Mouse (Mus musculus): ENCODE results near the gene Myo9b. TPM values are rescaled to one million over a fixed set of nuclear protein-coding genes. Genes with fewer than 3 reads are reported as not detected.

The Myo9b gene
- polyA plus RNA-seq, 1 experiment from 2014 or later = 16.0 TPM

DNA sequence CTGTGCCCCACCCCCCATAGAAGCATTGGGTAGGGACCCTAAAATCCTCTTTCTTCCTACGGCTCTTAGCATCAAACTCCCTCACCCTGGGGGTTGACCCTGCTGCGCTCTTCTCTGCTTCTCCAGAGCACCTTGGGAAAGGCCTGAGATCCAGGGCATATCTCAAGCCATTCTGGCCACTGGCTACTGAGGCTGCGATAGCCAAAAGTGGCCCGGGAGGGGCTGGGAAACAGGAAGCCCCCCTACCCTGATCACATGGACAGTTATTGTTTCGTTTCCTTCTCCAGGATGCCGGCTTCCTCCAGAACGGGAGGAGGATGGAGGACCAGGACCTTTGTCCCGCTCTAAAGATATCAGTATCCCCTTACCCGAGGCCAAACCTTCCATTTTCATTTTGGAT is 123.1 kb downstream of the Myo9b start, which contains the start of gene Ushbp1:
Ushbp1 (minus strand) TSS at position 174 of the 400 bp plus-strand sequence.
- Histone ChIP-seq H3K4me3 (ENCODE audit: low read depth, low read length) (peak within 1 kb of the TSS; percentile 57), H3K27ac (ENCODE audit: low read depth, low read length) (peak within 1 kb of the TSS; percentile 58; the same call in 1 of the 2 replicates), H3K4me1 (ENCODE audit: control insufficient read depth, insufficient read depth, low read length) (peaks cover 8% of the 10 kb centered on the region; the same call in 1 of the 2 replicates), H3K36me3 (ENCODE audit: control insufficient read depth, insufficient read depth, low read length) (peaks cover 10% of the 10 kb centered on the region), H3K9me3 (ENCODE audit: control insufficient read depth, low read length) (no peaks in the 10 kb centered on the region), H3K4me2 (ENCODE audit: low read depth, low read length) (peak within 1 kb of the TSS; percentile 94), H3K9ac (replicated peaks; ENCODE audit: low read depth, low read length) (peak within 1 kb of the TSS; percentile 56; the same call in 1 of the 2 replicates), H3K27me3 (ENCODE audit: control insufficient read depth, insufficient read depth, low read length) (no peaks in the 10 kb centered on the region)
- no peak for ATAC-seq (ENCODE audit: low read depth)
- 86% methylated on average over 9 of the region's 9 CpGs for WGBS

DNA sequence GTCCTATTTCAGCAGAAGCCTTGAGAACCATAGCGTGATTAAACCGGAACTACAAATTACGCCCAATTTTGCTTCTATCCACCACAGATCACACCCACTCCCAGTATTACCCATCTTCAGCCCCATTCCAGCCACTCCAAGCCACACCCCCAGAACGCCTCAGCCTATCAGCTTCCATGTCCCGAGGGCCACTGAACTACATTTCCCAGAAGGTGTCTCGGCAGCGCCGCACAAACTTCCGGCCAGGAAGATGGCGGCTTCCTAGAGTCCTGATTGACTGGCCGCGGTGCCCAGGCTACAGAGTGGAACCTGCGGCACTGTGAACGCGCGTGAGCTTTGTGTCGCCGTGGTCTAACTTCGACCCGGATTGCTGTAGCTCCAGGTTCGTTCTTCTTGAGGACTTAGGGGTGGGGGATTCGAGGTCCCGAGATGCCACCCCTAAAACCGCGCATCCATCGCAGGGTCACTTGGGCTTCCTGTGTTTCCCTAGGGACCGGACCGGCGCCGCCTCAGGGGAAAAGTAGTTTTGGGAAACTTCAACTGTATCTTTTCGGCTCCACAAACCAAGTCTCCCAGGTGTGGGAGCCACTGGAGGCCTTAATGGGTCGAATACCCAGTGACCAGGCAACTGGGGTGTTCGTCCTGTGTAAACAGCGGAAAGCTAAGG is 124.3 kb downstream of the Myo9b start, which contains the start of gene Babam1:
Babam1 (plus strand) TSS at position 223 of the 667 bp plus-strand sequence.
- H3K4me2 ChIP-seq (ENCODE audit: low read depth, low read length) = peak within 1 kb of the TSS; percentile 94
- peaks cover 10% of the 10 kb centered on the region for H3K36me3 ChIP-seq (ENCODE audit: control insufficient read depth, insufficient read depth, low read length)
- peak; percentile 98 for ATAC-seq (ENCODE audit: low read depth)
- no peaks in the 10 kb centered on the region for H3K9me3 ChIP-seq (ENCODE audit: control insufficient read depth, low read length)
- WGBS = under 1% methylated on average over 34 of the region's 34 CpGs
- no peaks in the 10 kb centered on the region for H3K27me3 ChIP-seq (ENCODE audit: control insufficient read depth, insufficient read depth, low read length)
- peak within 1 kb of the TSS; percentile 56 for H3K9ac ChIP-seq (replicated peaks; ENCODE audit: low read depth, low read length)
- H3K4me3 ChIP-seq (ENCODE audit: low read depth, low read length) = peak within 1 kb of the TSS; percentile 57
- H3K27ac ChIP-seq (ENCODE audit: low read depth, low read length) = peak within 1 kb of the TSS; percentile 58; the same call in 1 of the 2 replicates
- H3K4me1 ChIP-seq (ENCODE audit: control insufficient read depth, insufficient read depth, low read length) = peaks cover 8% of the 10 kb centered on the region; the same call in 1 of the 2 replicates

DNA sequence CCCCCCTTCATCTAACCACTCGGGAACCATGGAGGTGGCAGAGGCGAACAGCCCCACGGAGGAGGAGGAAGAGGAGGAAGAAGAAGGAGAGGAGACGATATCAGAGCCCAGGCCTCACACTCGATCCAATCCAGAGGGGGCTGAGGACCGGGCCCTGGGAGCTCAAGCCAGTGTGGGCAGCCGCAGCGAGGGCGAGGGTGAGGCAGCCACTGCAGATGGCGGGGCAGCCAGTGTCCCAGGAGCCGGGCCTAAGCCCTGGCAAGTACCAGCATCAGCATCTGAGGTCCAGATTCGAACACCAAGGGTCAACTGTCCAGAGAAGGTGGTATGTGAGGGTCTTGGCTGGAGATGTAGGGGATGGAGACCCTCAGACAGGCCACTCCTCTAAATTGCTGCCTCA is 125.2 kb downstream of the Myo9b start:
- Histone ChIP-seq H3K27me3 (ENCODE audit: control insufficient read depth, insufficient read depth, low read length) (no peaks in the 10 kb centered on the region), H3K9me3 (ENCODE audit: control insufficient read depth, low read length) (no peaks in the 10 kb centered on the region), H3K4me2 (ENCODE audit: low read depth, low read length) (peak overlapping the region; percentile 94), H3K9ac (replicated peaks; ENCODE audit: low read depth, low read length) (no peak overlapping the region), H3K4me1 (ENCODE audit: control insufficient read depth, insufficient read depth, low read length) (peaks cover 8% of the 10 kb centered on the region; the same call in 1 of the 2 replicates), H3K4me3 (ENCODE audit: low read depth, low read length) (peak overlapping the region; percentile 57), H3K36me3 (ENCODE audit: control insufficient read depth, insufficient read depth, low read length) (peaks cover 10% of the 10 kb centered on the region), H3K27ac (ENCODE audit: low read depth, low read length) (no peak overlapping the region)
- ATAC-seq (ENCODE audit: low read depth) = no peak
- 83% methylated on average over 12 of the region's 12 CpGs for WGBS

DNA sequence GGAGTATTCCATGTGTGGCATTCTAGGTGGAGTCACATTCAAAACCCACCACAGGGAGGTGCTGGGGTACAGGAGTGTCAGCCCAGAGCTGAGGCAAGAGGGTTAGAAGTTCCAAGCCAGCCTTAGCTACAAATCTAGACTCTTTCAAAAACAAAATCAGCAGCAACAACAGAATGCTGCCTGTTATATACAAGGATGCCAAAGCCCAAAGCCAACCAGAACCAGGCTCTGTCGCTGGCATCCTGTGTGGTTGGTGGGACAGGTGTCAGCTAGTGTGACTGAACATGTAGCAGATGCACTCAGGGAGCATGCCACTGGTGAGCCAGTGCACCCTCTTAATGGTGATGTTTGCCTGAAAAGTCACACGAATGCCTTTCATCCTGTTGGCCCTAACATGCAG is 128.3 kb downstream of the Myo9b start:
- peaks cover 8% of the 10 kb centered on the region; the same call in 1 of the 2 replicates for H3K4me1 ChIP-seq (ENCODE audit: control insufficient read depth, insufficient read depth, low read length)
- no peak overlapping the region for H3K4me2 ChIP-seq (ENCODE audit: low read depth, low read length)
- no peak overlapping the region for H3K27ac ChIP-seq (ENCODE audit: low read depth, low read length)
- no peaks in the 10 kb centered on the region for H3K9me3 ChIP-seq (ENCODE audit: control insufficient read depth, low read length)
- peaks cover 10% of the 10 kb centered on the region for H3K36me3 ChIP-seq (ENCODE audit: control insufficient read depth, insufficient read depth, low read length)
- ATAC-seq (ENCODE audit: low read depth) = no peak
- H3K4me3 ChIP-seq (ENCODE audit: low read depth, low read length) = no peak overlapping the region
- WGBS = 94% methylated on average over 2 of the region's 2 CpGs
- H3K27me3 ChIP-seq (ENCODE audit: control insufficient read depth, insufficient read depth, low read length) = no peaks in the 10 kb centered on the region
- no peak overlapping the region for H3K9ac ChIP-seq (replicated peaks; ENCODE audit: low read depth, low read length)

DNA sequence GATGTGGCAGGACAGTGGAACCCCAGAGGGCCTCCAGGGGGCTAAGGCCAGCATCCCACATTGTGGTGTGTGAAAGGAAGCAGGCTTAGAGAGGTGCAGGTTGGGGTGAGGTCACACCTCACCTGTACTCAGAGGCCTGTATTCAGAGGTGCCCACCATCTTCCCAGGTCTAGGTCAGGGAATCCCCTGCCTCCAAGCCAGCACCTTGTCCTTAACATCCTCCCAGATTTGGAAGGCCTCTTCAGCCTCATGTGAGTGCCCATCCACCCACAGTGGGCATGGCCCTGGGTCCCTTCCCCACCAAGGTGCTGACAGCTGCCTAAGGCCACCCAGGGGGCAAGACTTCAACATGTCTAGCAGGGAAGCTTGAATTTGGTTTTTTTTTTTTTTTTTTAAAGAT is 128.9 kb downstream of the Myo9b start:
- H3K4me2 ChIP-seq (ENCODE audit: low read depth, low read length) = no peak overlapping the region
- ATAC-seq (ENCODE audit: low read depth) = no peak
- H3K4me3 ChIP-seq (ENCODE audit: low read depth, low read length) = no peak overlapping the region
- no peaks in the 10 kb centered on the region for H3K9me3 ChIP-seq (ENCODE audit: control insufficient read depth, low read length)
- peaks cover 8% of the 10 kb centered on the region; the same call in 1 of the 2 replicates for H3K4me1 ChIP-seq (ENCODE audit: control insufficient read depth, insufficient read depth, low read length)
- H3K27me3 ChIP-seq (ENCODE audit: control insufficient read depth, insufficient read depth, low read length) = no peaks in the 10 kb centered on the region
- H3K27ac ChIP-seq (ENCODE audit: low read depth, low read length) = no peak overlapping the region
- H3K9ac ChIP-seq (replicated peaks; ENCODE audit: low read depth, low read length) = no peak overlapping the region
- H3K36me3 ChIP-seq (ENCODE audit: control insufficient read depth, insufficient read depth, low read length) = peaks cover 10% of the 10 kb centered on the region

DNA sequence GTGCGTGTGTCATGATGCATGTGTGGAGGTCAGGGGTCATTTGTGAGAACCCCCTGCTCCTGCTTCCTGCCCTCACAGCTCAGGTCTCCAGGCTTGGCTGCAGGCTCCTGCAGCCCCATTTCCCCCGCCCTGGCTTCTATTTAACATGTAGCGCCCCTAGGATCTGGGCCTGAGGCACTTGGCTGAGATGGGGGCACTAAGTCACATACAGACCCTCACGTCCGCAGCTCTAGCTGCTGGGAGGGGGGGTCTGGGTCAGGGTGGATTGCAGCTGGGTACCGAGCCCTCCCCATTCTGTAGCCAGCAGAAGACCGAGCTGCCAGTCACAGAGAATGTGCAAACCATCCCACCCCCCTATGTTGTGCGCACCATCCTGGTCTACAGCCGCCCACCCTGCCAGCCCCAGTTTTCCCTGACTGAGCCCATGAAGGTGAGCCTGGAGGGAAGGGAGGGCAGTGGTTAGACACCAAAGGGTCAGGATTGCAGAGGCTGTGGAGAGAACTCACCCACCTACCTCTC is 130.0 kb downstream of the Myo9b start:
- Histone ChIP-seq H3K36me3 (ENCODE audit: control insufficient read depth, insufficient read depth, low read length) (peaks cover 10% of the 10 kb centered on the region), H3K27ac (ENCODE audit: low read depth, low read length) (no peak overlapping the region), H3K9ac (replicated peaks; ENCODE audit: low read depth, low read length) (no peak overlapping the region), H3K27me3 (ENCODE audit: control insufficient read depth, insufficient read depth, low read length) (no peaks in the 10 kb centered on the region), H3K4me3 (ENCODE audit: low read depth, low read length) (no peak overlapping the region), H3K9me3 (ENCODE audit: control insufficient read depth, low read length) (no peaks in the 10 kb centered on the region), H3K4me2 (ENCODE audit: low read depth, low read length) (no peak overlapping the region), H3K4me1 (ENCODE audit: control insufficient read depth, insufficient read depth, low read length) (peaks cover 4% of the 10 kb centered on the region; the same call in 1 of the 2 replicates)
- 89% methylated on average over 9 of the region's 9 CpGs for WGBS
- no peak for ATAC-seq (ENCODE audit: low read depth)

DNA sequence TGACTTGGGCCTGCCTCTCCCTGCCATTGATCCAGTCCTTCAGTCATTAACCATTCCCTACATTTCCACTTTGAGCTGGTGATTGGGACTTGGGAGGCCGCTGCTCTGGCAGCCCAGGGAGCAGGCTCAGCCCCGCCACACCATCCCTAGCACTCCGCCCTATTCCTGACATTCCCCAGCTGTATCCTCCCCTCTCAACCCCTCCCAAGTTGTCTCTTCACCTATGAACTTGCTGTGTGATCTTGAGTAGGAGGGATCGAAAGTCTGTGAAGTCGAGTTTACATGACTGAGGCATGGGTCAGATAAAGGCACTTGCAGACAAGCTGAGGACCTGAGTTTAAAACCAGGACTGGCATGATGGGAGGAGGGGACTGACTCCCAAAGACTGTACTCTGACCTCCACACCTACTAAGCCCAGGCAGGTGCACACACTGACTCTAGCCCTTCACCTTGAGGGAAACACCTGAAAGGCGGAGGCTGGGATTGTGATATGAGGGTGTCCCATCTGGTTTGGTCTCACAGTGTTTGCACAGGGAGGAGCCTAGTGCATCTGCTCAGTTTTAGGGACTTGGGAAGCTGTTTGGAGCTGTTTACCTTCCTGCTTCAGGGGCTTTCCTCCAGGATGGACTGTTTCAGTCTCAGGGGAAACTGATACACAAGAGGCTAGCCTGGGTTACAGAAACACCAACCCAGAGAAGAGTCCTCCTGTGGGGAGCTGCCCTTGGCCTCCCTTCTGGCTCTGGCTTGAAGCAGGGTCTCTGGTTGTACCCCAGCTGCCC is 130.8 kb downstream of the Myo9b start:
- ATAC-seq (ENCODE audit: low read depth) = no peak
- 91% methylated on average over 4 of the region's 6 CpGs for WGBS

DNA sequence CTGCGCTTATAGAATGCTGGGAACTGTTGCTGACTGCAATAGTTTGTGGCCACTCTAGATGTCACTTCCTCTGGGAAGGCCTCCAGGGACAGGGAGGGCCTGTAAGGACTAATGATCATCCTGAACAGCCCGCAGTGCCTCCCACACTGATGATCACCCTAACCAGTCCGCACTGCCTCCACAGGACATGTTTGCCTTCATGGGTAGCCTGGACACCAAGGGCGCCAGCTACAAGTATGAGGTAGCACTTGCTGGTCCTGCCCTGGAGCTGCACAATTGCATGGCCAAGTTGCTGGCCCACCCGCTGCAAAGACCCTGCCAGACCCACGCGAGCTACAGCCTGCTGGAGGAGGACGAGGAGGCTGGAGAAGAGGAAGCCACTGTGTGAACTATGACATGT is 131.5 kb downstream of the Myo9b start:
- WGBS = 93% methylated on average over 8 of the region's 8 CpGs
- Histone ChIP-seq H3K4me2 (ENCODE audit: low read depth, low read length) (no peak overlapping the region), H3K4me3 (ENCODE audit: low read depth, low read length) (no peak overlapping the region), H3K27ac (ENCODE audit: low read depth, low read length) (no peak overlapping the region), H3K36me3 (ENCODE audit: control insufficient read depth, insufficient read depth, low read length) (peaks cover 4% of the 10 kb centered on the region), H3K27me3 (ENCODE audit: control insufficient read depth, insufficient read depth, low read length) (no peaks in the 10 kb centered on the region), H3K9ac (replicated peaks; ENCODE audit: low read depth, low read length) (no peak overlapping the region), H3K4me1 (ENCODE audit: control insufficient read depth, insufficient read depth, low read length) (no peaks in the 10 kb centered on the region), H3K9me3 (ENCODE audit: control insufficient read depth, low read length) (no peaks in the 10 kb centered on the region)
- no peak for ATAC-seq (ENCODE audit: low read depth)

More for the DNA sequence above, 130.8 kb downstream of the Myo9b start:
- H3K27me3 ChIP-seq (ENCODE audit: control insufficient read depth, insufficient read depth, low read length) = no peaks in the 10 kb centered on the region
- H3K27ac ChIP-seq (ENCODE audit: low read depth, low read length) = no peak overlapping the region
- no peak overlapping the region for H3K4me3 ChIP-seq (ENCODE audit: low read depth, low read length)
- H3K9ac ChIP-seq (replicated peaks; ENCODE audit: low read depth, low read length) = no peak overlapping the region
- no peaks in the 10 kb centered on the region for H3K4me1 ChIP-seq (ENCODE audit: control insufficient read depth, insufficient read depth, low read length)
- H3K4me2 ChIP-seq (ENCODE audit: low read depth, low read length) = no peak overlapping the region
- H3K36me3 ChIP-seq (ENCODE audit: control insufficient read depth, insufficient read depth, low read length) = peaks cover 8% of the 10 kb centered on the region
- H3K9me3 ChIP-seq (ENCODE audit: control insufficient read depth, low read length) = no peaks in the 10 kb centered on the region

DNA sequence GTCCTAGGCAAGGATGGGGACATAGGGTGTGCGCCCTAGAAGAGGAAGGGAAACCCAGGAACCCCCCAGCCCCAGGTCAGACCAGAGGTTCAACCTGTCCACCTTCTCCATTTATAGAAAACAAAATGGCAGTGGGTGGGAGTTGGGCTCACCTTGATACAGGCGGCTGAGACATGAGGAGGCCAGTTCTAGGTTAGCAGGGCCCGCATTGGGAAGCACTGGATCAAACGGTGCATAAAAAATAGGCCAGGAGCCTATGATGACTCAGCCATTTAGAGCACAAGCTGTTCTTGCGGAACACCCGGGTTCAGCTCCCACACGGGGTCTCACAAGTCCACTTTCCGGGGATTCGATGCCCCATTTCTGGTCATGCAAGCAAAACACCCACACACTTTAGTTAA is 132.4 kb downstream of the Myo9b start:
- Histone ChIP-seq H3K36me3 (ENCODE audit: control insufficient read depth, insufficient read depth, low read length) (no peaks in the 10 kb centered on the region; the same call in 1 of the 2 replicates), H3K4me1 (ENCODE audit: control insufficient read depth, insufficient read depth, low read length) (no peaks in the 10 kb centered on the region), H3K27me3 (ENCODE audit: control insufficient read depth, insufficient read depth, low read length) (no peaks in the 10 kb centered on the region), H3K4me3 (ENCODE audit: low read depth, low read length) (no peak overlapping the region), H3K4me2 (ENCODE audit: low read depth, low read length) (no peak overlapping the region), H3K9me3 (ENCODE audit: control insufficient read depth, low read length) (no peaks in the 10 kb centered on the region), H3K27ac (ENCODE audit: low read depth, low read length) (no peak overlapping the region), H3K9ac (replicated peaks; ENCODE audit: low read depth, low read length) (no peak overlapping the region)
- no peak for ATAC-seq (ENCODE audit: low read depth)
- 85% methylated on average over 9 of the region's 9 CpGs for WGBS

Measured in neural tube, embryonic 14.5 days (tissue).